Mouse (Mus musculus) stomach, embryonic 16.5 days (tissue): ENCODE data around the gene Kcnma1. TPM values are rescaled to one million over a fixed set of nuclear protein-coding genes. Genes with fewer than 3 reads are reported as not detected.

Experiments used
- ATAC-seq: fragments of 200-750 bp; cut with Nextera tagmentation; 2 replicates; pipeline ENCODE4 v1.8.0; 2017; ENCODE audit warnings: moderate number of reproducible peaks, moderate TSS enrichment; ENCODE audit not compliant: insufficient read depth, low FRiP score
- H3K27ac ChIP-seq: fragments of 300-500 bp; sonication (generic); 2 replicates; pipeline ENCODE4 v1.5.1; 2014; ENCODE audit warnings: low read length
- H3K27me3 ChIP-seq: fragments of 300-500 bp; sonication (generic); 2 replicates; pipeline ENCODE4 v1.6.1; 2014; ENCODE audit warnings: low read length, control low read depth, mixed read lengths; ENCODE audit not compliant: control insufficient read depth, insufficient read depth
- H3K36me3 ChIP-seq: fragments of 300-500 bp; sonication (generic); 2 replicates; pipeline ENCODE4 v1.6.1; 2014; ENCODE audit warnings: low read length; ENCODE audit not compliant: control insufficient read depth, insufficient read depth
- H3K4me1 ChIP-seq: fragments of 300-500 bp; sonication (generic); 2 replicates; pipeline ENCODE4 v1.6.1; 2014; ENCODE audit warnings: low read length, control low read depth, mixed read lengths; ENCODE audit not compliant: control insufficient read depth, insufficient read depth
- H3K4me2 ChIP-seq: fragments of 300-500 bp; sonication (generic); 2 replicates; pipeline ENCODE4 v1.6.1; 2014; ENCODE audit warnings: low read depth, low read length, mixed read lengths
- H3K4me3 ChIP-seq: fragments of 300-500 bp; sonication (generic); replicated peaks from 2 replicates; pipeline ENCODE4 v1.5.1; 2014; ENCODE audit warnings: mild to moderate bottlenecking, low read length
- H3K9ac ChIP-seq: fragments of 300-500 bp; sonication (generic); 2 replicates; pipeline ENCODE4 v1.6.1; 2014; ENCODE audit warnings: low read length
- H3K9me3 ChIP-seq: fragments of 300-500 bp; sonication (generic); replicated peaks from 2 replicates; pipeline ENCODE4 v1.6.1; 2016; ENCODE audit warnings: low read length, control low read depth; ENCODE audit not compliant: control insufficient read depth
- WGBS: fragments of 180-500 bp; shearing (Covaris S2); extraction: QIAGEN DNeasy Blood & Tissue Kit; methylation state at CpG from one replicate; pipeline ENCODE4 v1.1.7; 2014; 5-methylcytosine and 5-hydroxymethylcytosine counted together
- polyA plus RNA-seq: library from polyadenylated mRNA; unstranded; fragments of >200 nt; fragmentation: Nextera tagmentation; extraction: Ambion mirVana; gene quantifications from 2 replicates; pipeline ENCODE4 v1.2.1, GENCODE M21; 2015

Kcnma1 gene
- polyA plus RNA-seq, 1 experiment from 2014 or later, result 13.4 TPM

- Histone ChIP-seq H3K36me3 (no peaks in the 10 kb centered on the region), H3K27ac (no peak overlapping the region), H3K4me3 (no peak overlapping the region), H3K4me2 (no peak overlapping the region), H3K9me3 (no peaks in the 10 kb centered on the region), H3K27me3 (no peaks in the 10 kb centered on the region), H3K9ac (no peak overlapping the region), H3K4me1 (no peaks in the 10 kb centered on the region)
- 75% methylated on average over 4 of the region's 4 CpGs for WGBS
- ATAC-seq, result no peak
Measured at GRCm38 (mm10) chr14:24020718-24021117, 6.4 kb upstream of the Kcnma1 start.

DNA sequence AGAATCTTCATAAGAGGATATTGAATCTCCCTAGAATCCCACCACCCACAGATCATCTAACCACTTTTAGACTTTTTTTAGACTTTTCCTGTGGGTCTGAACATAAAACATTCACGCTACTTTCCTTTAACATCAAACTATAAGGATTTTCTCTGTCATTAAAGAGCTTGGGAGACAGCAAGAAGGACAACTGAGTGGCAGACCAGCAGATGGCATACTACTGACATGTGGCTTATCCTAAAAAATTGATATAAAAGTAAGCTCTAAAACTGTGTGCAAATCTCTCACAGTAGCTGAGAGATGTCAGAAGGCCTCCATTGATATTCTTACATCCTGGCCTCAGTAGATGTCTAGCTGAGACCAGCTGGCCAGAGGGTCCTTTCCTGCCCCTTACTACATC is 4.3 kb downstream of the Kcnma1 start:
- Histone ChIP-seq H3K36me3 (no peaks in the 10 kb centered on the region), H3K27me3 (peaks cover 22% of the 10 kb centered on the region), H3K27ac (no peak overlapping the region), H3K4me3 (no peak overlapping the region), H3K9me3 (no peaks in the 10 kb centered on the region), H3K9ac (no peak overlapping the region), H3K4me2 (no peak overlapping the region), H3K4me1 (no peaks in the 10 kb centered on the region)
- 77% methylated on average over 1 of the region's 1 CpGs for WGBS
- ATAC-seq, result no peak

- 0 out of 2 replicates have a peak, but pooled peaks cover 2% of the 10 kb centered on the region for H3K4me1 ChIP-seq
- H3K9ac ChIP-seq, result no peak overlapping the region
- 8% methylated on average over 7 of the region's 7 CpGs for WGBS
- no peaks in the 10 kb centered on the region for H3K9me3 ChIP-seq
- no peak for ATAC-seq
- H3K4me2 ChIP-seq, result no peak overlapping the region
- H3K36me3 ChIP-seq, result no peaks in the 10 kb centered on the region
- no peak overlapping the region for H3K4me3 ChIP-seq
- H3K27me3 ChIP-seq, result peaks cover 38% of the 10 kb centered on the region
- H3K27ac ChIP-seq, result no peak overlapping the region
Measured at GRCm38 (mm10) chr14:24008252-24008651, 6.0 kb downstream of the Kcnma1 start.

DNA sequence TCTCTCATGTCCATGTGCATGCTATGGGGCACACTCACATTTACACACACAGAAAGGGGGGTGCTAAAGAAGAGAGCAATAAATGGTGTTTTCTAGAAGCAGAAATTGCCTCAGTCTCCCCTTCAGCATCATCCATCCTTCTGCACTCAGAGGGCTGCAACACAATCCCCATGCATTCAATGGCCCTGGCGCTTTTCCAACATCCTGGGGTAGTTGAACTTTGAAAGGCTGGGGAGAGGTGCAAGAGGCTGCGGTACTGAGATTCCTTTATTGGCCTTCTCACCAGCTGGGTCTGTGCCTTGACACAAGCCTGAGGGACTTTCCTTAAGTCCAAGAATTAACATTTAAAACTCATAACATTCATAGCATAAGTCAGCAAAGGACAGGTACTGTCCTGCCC is 8.0 kb downstream of the Kcnma1 start:
- WGBS, result 45% methylated on average over 2 of the region's 2 CpGs
- H3K27me3 ChIP-seq, result peaks cover 53% of the 10 kb centered on the region
- no peaks in the 10 kb centered on the region for H3K36me3 ChIP-seq
- no peak overlapping the region for H3K4me3 ChIP-seq
- H3K9ac ChIP-seq, result no peak overlapping the region
- no peak overlapping the region for H3K27ac ChIP-seq
- no peak for ATAC-seq
- 0 out of 2 replicates have a peak, but pooled peaks cover 2% of the 10 kb centered on the region for H3K4me1 ChIP-seq
- H3K4me2 ChIP-seq, result no peak overlapping the region
- no peaks in the 10 kb centered on the region for H3K9me3 ChIP-seq

DNA sequence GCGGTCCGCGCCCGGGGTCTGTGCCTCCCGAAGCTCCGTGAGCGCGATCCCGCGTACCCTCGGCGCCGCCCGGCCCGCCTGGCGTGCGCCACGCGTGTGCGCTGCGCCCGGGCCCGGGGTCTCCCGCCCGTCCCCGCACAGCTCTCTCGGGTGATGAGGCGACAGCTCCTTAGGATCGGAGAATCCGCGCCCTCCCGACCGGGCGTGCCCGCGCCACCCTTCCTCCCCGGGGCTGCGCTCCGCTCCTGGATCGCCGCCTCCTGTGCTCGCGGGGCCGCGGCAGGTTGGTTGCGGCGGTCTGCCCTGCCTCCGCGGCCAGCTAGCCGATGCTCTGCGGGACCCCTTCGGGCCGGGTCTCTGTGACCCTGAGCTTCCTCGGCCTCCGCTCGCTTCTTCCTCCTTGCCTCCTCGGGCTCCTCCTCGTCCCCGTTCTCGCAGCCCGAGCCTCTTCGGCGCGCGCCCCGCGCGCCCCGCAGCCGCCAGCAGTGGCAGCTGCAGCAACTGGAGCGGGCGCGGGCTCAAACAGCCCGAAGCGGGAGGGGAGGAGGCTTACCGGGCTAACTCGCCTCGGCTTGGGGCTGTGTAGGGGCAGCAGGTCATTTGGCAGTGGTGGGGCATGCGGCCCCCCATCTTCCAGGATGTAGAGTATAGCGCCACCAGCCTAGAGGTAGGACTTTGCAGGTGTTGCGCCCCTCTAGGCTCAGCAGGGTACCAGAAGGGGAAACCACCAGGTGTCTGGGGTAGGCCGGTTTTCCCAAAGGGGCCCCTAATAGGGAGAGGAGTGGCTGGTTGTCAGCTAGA is 9.6 kb downstream of the Kcnma1 start:
- under 1% methylated on average over 79 of the region's 82 CpGs for WGBS

DNA sequence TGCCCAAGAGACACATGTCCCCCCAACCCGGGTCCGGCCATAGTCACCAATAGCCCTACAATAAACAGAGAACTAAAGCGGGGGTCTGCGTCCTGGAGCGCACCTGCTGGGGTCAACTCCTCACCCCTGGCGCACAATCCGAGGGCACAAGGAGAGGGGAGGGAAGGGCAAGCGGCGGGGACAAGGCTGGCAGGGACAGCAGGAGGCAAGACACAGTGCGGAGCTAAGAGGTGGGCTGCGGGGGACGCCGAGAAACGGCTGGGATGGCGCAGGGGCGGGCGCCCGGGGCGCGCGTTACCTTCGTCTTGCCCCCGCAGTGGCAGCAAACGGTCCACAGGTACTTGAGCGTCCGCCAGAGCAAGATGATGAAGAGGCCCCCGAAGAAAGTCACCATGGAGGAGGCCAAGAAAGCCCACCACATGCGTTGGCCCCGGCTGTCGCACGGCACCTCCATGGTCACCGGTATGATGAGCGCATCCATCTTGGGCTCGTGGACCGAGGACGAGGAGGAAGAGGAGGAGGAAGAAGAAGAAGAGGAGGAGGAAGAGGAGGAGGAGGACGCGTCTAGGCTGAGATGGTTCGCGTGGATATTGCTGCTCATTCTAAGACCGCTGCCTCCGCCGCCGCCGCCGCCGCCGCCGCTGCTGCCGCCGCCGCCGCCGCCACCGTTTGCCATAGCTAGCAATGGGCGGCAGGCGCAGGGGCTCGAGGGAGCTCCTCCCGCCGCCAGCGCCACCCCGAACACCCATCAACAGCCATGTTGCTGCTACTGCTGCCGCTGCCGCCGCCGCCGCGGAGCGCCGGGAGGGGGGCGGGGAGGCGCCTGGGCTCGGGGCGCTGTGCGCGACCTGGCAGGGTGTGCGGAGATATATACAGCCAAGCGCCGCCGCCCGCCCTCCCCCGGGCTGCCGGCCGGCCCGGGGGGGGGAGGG is 10.6 kb downstream of the Kcnma1 start:
- Histone ChIP-seq H3K27me3 (peaks cover 57% of the 10 kb centered on the region), H3K9me3 (no peaks in the 10 kb centered on the region), H3K36me3 (no peaks in the 10 kb centered on the region), H3K27ac (peak overlapping the region; percentile 42; the same call in 1 of the 2 replicates), H3K9ac (peak overlapping the region; percentile 77), H3K4me3 (peak overlapping the region; percentile 60), H3K4me1 (0 out of 2 replicates have a peak, but pooled peaks cover 2% of the 10 kb centered on the region), H3K4me2 (peak overlapping the region; percentile 89)
- 1% methylated on average over 77 of the region's 85 CpGs for WGBS
- ATAC-seq, result peak; percentile 39; the same call in 1 of the 2 replicates

More for the DNA sequence above, 9.6 kb downstream of the Kcnma1 start:
- H3K27me3 ChIP-seq, result peaks cover 57% of the 10 kb centered on the region
- ATAC-seq, result peak; percentile 57
- H3K27ac ChIP-seq, result peak overlapping the region; percentile 42; the same call in 1 of the 2 replicates
- H3K4me3 ChIP-seq, result peak overlapping the region; percentile 60
- peak overlapping the region; percentile 77 for H3K9ac ChIP-seq
- 0 out of 2 replicates have a peak, but pooled peaks cover 2% of the 10 kb centered on the region for H3K4me1 ChIP-seq
- H3K9me3 ChIP-seq, result no peaks in the 10 kb centered on the region
- peak overlapping the region; percentile 89 for H3K4me2 ChIP-seq
- no peaks in the 10 kb centered on the region for H3K36me3 ChIP-seq

DNA sequence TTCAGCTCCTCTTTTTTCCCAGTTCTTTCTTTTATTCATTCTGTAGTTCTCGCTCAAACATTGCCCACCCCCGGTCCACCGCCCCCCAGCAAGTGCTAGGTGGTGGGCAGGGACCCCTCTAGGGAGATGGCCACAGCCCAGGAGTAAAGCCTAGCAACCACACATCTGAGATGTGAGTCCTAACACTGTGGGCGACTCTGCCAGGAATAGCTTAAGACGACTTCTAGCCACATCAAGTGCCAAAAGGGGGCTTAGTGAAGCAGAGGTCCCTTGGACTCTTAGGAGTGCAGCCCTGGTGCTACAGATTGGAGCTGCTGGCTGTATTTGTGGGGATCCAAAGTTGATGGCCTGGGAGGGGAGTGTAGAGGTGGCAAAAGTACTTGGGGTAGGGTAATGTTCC is 11.6 kb downstream of the Kcnma1 start:
- Histone ChIP-seq H3K27me3 (peaks cover 56% of the 10 kb centered on the region), H3K27ac (no peak overlapping the region), H3K4me2 (peak overlapping the region; percentile 89; the same call in 1 of the 2 replicates), H3K9ac (0 out of 2 replicates have a peak overlapping the region, but pooled peaks have one; percentile 77), H3K4me3 (peak overlapping the region; percentile 60), H3K9me3 (no peaks in the 10 kb centered on the region), H3K36me3 (no peaks in the 10 kb centered on the region), H3K4me1 (0 out of 2 replicates have a peak, but pooled peaks cover 2% of the 10 kb centered on the region)
- ATAC-seq, result no peak
- WGBS, result 51% methylated on average over 5 of the region's 5 CpGs

- H3K36me3 ChIP-seq, result no peaks in the 10 kb centered on the region
- no peak overlapping the region for H3K9ac ChIP-seq
- H3K4me3 ChIP-seq, result no peak overlapping the region
- H3K4me2 ChIP-seq, result no peak overlapping the region
- H3K27ac ChIP-seq, result no peak overlapping the region
- ATAC-seq, result no peak
- 79% methylated on average over 6 of the region's 6 CpGs for WGBS
- no peaks in the 10 kb centered on the region for H3K4me1 ChIP-seq
- H3K9me3 ChIP-seq, result no peaks in the 10 kb centered on the region
- H3K27me3 ChIP-seq, result peaks cover 16% of the 10 kb centered on the region
Measured at GRCm38 (mm10) chr14:23997912-23998311, 16.4 kb downstream of the Kcnma1 start.
